Mouse (Mus musculus) testis, adult 10 weeks (tissue): ENCODE results near the gene Nfic. TPM values are rescaled to one million over a fixed set of nuclear protein-coding genes. Genes with fewer than 3 reads are reported as not detected.

ENCODE experiments used
- polyA plus RNA-seq: library from polyadenylated mRNA; stranded (reverse); fragments of 350-450 nt; fragmentation: Illumina TruSeq; extraction: RNeasy Lipid Tissue Mini Kit (QIAGEN cat#74804); gene quantifications from one replicate; pipeline ENCODE4 v1.2.3, GENCODE M21; 2014; ENCODE audit warnings: low read depth, low replicate concordance

Gene Nfic
- polyA plus RNA-seq: 3.2 TPM

DNA sequence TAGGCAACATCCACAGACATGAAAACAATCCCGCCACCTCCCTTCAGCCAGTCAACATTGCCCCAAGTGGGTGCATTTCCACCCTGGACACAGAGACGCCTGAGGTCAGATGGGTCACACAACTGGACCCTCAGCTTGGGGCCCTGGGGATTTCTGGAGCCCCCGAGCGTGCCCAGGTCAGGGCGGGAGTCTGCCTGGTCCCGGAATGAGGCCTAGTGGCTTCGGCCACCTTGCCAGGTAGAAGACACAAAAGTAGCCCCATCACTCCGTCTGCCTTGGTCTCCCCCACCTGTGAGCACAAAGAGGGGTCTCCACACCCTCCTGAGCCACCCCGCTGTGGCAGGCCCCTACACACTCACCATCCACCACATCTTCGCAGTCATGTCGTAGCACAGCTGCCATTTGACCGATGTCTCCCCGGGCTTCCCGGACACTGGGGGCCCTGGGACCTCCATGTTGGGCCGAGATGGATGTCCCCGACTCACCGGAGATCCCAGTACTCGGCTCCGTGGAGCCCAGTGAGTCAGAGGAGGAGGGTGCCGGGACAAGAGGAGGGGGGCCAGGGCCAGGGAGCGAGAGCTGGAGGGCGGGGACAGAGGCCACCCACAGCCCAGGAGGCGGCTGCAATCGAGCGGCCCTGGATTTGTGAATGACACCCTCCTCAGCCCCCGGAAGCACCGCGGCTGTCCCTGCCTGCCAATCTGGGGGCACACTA is at the start of gene Nfic:
TSS of gene Nfic (minus strand) at position 455 of the 715 bp plus-strand sequence.

DNA sequence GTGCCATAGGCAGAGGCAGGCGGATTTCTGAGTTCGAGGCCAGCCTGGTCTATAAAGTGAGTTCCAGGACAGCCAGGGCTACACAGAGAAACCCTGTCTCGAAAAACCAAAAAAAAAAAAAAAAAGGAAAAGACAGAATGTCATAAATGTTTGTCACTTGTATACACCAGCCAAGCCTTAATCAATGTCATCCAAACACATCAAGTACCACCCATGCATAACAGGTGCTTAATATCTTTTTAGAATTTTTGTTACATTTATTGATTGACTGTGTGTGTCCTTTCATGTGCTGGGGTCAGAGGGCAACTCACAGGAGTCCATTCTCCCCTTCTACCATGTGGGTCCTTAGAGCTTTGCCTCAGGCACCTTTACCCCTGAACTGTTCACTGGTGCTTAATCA is 44.6 kb upstream of the Nfic start, which contains the start of gene S1pr4:
TSS of gene S1pr4 (minus strand) at position 101 of the 400 bp plus-strand sequence.

DNA sequence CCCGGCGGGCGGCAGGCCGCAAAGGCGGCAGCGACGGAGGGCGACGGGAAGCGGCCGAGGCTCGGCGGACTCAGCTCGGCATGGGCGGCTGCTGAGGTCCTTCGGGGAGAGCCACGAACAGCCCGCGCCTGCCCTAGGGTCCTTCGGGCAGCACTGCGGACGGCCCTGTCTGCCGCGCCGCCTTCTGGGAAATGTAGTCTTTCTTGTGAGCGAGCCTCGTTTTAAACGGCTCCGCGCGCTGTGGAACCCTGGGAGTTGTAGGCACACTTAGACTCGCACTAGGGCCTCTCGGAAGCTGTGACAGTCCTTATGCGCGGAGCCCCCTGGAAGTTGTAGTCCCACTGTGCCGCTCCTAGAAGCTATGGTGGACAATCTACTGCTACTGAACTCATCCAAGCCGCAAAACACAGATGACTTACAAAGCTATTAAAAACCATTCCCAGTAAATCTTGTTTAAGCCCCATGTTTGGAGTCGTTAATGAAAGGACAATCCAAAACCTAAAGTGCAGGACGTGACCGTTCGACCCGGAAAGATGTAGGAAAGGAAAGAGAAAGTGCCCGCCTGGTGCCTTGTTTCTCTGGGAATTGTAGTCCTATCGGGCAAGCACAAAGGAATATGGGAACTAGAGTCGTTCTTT is 40.9 kb upstream of the Nfic start, which contains the start of gene Ncln:
TSS of gene Ncln (minus strand) at position 129 of the 638 bp plus-strand sequence.

GRCm38 (mm10) chr10:81482533-81482889 is 27.1 kb upstream of the Nfic start, which contains the start of gene Celf5:
TSS of gene Celf5 (minus strand) at chr10:81482709.

DNA sequence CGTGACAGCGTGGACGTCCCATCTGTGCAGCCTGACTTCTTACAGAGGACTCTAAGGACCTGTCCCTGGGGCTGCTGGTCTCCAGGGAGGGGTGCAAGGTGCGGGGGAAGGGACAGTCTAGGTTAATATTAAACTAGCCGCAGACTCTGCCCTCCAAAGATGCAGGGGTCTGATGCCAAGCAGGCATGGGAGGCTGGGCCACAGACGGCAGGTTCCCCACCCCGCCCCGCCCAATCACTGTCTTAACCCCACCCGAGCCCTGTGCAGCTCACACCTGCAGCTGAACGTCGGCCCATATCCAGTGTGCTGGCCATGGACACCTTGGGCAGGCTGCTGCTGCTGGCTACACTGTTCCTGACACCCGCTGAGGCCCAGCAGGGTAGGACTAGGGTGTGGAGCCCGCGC is 62.7 kb downstream of the Nfic start, which contains the start of gene Smim24:
TSS of gene Smim24 (plus strand) at position 271 of the 405 bp plus-strand sequence.

DNA sequence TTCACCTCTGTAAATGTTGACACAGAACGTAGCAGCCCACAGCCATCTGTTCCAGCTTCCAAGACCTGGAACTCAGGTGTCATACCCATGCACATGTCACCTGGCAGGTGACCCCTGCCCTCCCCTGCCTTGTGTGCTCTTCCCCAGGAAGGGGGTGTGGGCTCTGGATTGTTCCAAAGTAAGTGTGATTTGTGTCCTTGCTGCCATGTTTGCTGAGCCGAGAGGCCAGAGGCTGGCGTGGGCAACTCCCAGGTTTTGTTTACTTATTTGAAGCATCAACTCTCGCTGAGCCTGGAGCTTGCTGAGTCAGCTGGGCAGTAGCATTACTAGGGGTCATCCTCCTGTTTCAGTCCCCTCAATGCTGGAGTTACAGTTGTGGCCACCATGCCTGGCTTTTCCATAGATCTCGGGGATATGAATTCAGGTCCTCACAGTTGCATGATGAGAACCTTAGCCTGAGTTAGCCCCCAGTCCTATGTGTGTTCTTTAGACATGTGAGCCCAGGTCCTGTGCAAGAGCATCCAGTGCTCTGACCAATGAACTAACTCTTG is 66.9 kb downstream of the Nfic start, which contains the start of gene Gm48552:
TSS of gene Gm48552 (plus strand) at position 501 of the 551 bp plus-strand sequence.

GRCm38 (mm10) chr10:81383802-81384604 is 71.4 kb downstream of the Nfic start, which contains the start of the genes Dohh and Gm48551:
TSS of gene Dohh (plus strand) at chr10:81384428.
TSS of gene Gm48551 (plus strand) at chr10:81384466.

DNA sequence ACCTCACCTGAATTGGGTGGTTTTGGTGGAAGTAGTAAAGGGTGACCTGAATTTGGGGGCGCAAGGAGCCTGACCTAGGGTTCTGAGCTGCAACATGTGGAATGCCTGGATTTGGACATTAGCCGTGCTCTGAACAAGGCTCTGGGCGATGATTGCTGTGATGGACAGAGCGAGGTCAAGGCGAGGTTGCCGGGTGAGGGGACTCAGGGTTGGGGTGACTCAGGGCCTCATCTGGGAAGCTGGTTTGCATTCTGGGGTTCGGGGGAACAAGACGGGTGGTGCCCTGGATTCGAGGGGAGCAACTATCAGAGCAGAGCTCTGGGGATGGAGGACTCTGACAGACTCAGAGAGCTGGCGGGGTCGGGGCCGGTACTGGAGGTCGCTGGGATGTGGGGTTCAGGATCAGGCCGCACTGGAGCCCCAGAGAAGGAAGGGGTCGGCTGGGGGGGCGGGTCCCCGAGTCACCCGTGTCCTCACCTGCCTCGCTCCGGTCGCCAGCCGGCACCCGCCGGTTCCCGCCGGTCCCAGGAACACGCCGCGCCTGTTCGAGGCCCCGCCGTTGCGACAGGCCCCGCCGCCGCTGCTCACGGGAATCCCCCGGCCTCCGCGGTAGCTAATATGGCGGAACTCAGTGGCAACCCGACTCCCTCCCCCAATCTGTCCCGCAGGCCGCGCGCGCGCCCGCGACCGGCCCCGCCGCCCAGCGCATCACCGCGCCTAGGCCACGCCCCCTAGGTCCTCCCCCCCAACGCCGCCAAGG is 77.5 kb downstream of the Nfic start, which contains the start of gene Fzr1:
TSS of gene Fzr1 (minus strand) at position 724 of the 760 bp plus-strand sequence.

GRCm38 (mm10) chr10:81365672-81366476 is 89.6 kb downstream of the Nfic start, which contains the start of gene 4930404N11Rik:
TSS of gene 4930404N11Rik (minus strand) at chr10:81365816.

GRCm38 (mm10) chr10:81356991-81357844 is 98.2 kb downstream of the Nfic start, which contains the start of gene Mfsd12:
TSS of gene Mfsd12 (plus strand) at chr10:81357491.

DNA sequence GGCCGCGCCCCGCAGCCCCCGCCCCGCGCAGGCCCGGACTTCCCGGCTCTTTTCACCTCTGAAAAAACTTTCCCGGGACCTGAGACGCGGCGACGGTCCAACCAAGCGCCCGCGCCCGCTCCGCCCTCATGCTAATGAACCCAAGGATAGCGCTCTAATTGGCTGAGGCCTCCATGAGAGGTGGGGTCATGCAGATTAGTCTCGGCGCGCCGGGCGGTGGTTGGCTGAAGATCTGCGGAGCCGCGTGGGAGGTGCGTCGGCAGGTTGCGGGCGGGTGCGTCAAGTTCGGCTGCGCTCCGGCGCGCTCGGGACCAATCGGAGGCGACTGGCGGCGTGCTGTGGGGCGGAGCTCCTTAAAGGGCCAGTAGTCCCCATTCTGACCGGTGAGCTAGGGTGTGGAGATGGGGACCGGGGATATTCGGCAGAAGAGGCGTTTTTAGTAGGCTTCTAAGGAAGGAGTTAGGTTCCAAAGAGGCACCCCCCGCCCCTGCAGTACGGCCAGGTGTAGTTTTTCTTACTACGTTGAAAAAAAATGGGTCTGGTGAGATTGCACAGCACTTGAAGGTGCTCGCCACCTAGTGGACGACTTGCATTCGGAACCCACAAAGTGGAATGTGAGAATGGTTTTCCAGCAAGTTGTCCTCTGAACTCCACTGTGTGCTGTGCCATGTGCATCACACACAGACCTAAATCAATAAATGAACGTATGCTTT is 104.9 kb downstream of the Nfic start, which contains the start of gene Hmg20b:
TSS of gene Hmg20b (minus strand) at position 130 of the 713 bp plus-strand sequence.

Other genes starting within 250 kb of the Nfic start
- 0.06 TPM for gene Atcay, start 224.8 kb downstream of the Nfic start, polyA plus RNA-seq
- 0.76 TPM for gene Zfr2, start 222.5 kb downstream of the Nfic start, polyA plus RNA-seq
- gene Matk, start 202.7 kb downstream of the Nfic start, polyA plus RNA-seq: not detected
- 6.4 TPM for gene Mrpl54, start 188.7 kb downstream of the Nfic start, polyA plus RNA-seq
- 4.4 TPM for gene Apba3, start 188.7 kb downstream of the Nfic start, polyA plus RNA-seq
- gene Tjp3, start 164.1 kb downstream of the Nfic start, polyA plus RNA-seq: not detected
- gene Pip5k1c, start 162.7 kb downstream of the Nfic start, polyA plus RNA-seq: 0.67 TPM
- 0.14 TPM for gene Cactin, start 134.5 kb downstream of the Nfic start, polyA plus RNA-seq
- gene Tbxa2r, start 126.9 kb downstream of the Nfic start, polyA plus RNA-seq: not detected
- gene Gipc3, start 112.4 kb downstream of the Nfic start, polyA plus RNA-seq: 0.11 TPM
- gene Hmg20b, start 105.2 kb downstream of the Nfic start, polyA plus RNA-seq: 2.9 TPM
- 0.90 TPM for gene Mfsd12, start 98.1 kb downstream of the Nfic start, polyA plus RNA-seq
- not detected for gene 4930404N11Rik, start 89.8 kb downstream of the Nfic start, polyA plus RNA-seq
- gene Fzr1, start 77.1 kb downstream of the Nfic start, polyA plus RNA-seq: 1.1 TPM
- not detected for gene Dohh, start 71.2 kb downstream of the Nfic start, polyA plus RNA-seq
- gene Gm48551, start 71.2 kb downstream of the Nfic start, polyA plus RNA-seq: 0.20 TPM
- gene Gm48552, start 66.6 kb downstream of the Nfic start, polyA plus RNA-seq: not detected
- 273 TPM for gene Smim24, start 62.6 kb downstream of the Nfic start, polyA plus RNA-seq
- 4.3 TPM for gene Celf5, start 27.1 kb upstream of the Nfic start, polyA plus RNA-seq
- not detected for gene Ncln, start 40.8 kb upstream of the Nfic start, polyA plus RNA-seq
- gene S1pr4, start 44.5 kb upstream of the Nfic start, polyA plus RNA-seq: not detected
- not detected for gene Gna15, start 68.6 kb upstream of the Nfic start, polyA plus RNA-seq
- 1.9 TPM for gene Gna11, start 89.6 kb upstream of the Nfic start, polyA plus RNA-seq
- gene Aes, start 103.9 kb upstream of the Nfic start, polyA plus RNA-seq: 4.5 TPM
- gene Tle2, start 118.9 kb upstream of the Nfic start, polyA plus RNA-seq: 1.5 TPM
- gene Tle6, start 145.4 kb upstream of the Nfic start, polyA plus RNA-seq: 0.90 TPM
- 0.90 TPM for gene BC025920, start 150.6 kb upstream of the Nfic start, polyA plus RNA-seq
- gene Sirt6, start 172.2 kb upstream of the Nfic start, polyA plus RNA-seq: not detected
- gene Ankrd24, start 172.9 kb upstream of the Nfic start, polyA plus RNA-seq: 1.0 TPM
- 6.5 TPM for gene Gm10778, start 193.4 kb upstream of the Nfic start, polyA plus RNA-seq
- gene Zfp433, start 249.2 kb upstream of the Nfic start, polyA plus RNA-seq: 20.2 TPM